Mouse (Mus musculus) hindbrain, embryonic 14.5 days (tissue): ENCODE measurements around the gene Casp9. TPM values are rescaled to one million over a fixed set of nuclear protein-coding genes. Genes with fewer than 3 reads are reported as not detected.

Experiments used
- ATAC-seq: fragments of 200-750 bp; cut with Nextera tagmentation; 2 replicates; pipeline ENCODE4 v1.8.0; 2017; ENCODE audit warnings: moderate number of reproducible peaks, mild to moderate bottlenecking, moderate TSS enrichment, moderate library complexity; ENCODE audit not compliant: low FRiP score
- DNase-seq: peaks from one replicate; pipeline ENCODE4 v3.0.0-alpha.2; 2015; ENCODE audit warnings: low spot score
- H3K27ac ChIP-seq: fragments of 300-500 bp; sonication (generic); 2 replicates; pipeline ENCODE4 v1.5.1; 2014; ENCODE audit warnings: mild to moderate bottlenecking, moderate library complexity
- H3K27me3 ChIP-seq: fragments of 300-500 bp; sonication (generic); 2 replicates; pipeline ENCODE4 v1.6.1; 2014; ENCODE audit warnings: mild to moderate bottlenecking, low read length, mixed read lengths; ENCODE audit not compliant: control insufficient read depth, insufficient read depth
- H3K36me3 ChIP-seq: fragments of 300-500 bp; sonication (generic); replicated peaks from 2 replicates; pipeline ENCODE4 v1.6.1; 2014; ENCODE audit not compliant: control insufficient read depth, insufficient read depth
- H3K4me1 ChIP-seq: fragments of 300-500 bp; sonication (generic); replicated peaks from 2 replicates; pipeline ENCODE4 v1.6.1; 2014; ENCODE audit warnings: antibody characterized with exemption, low read length, mixed read lengths; ENCODE audit not compliant: control insufficient read depth, insufficient read depth
- H3K4me2 ChIP-seq: fragments of 300-500 bp; sonication (generic); replicated peaks from 2 replicates; pipeline ENCODE4 v1.6.1; 2014; ENCODE audit warnings: mild to moderate bottlenecking, moderate library complexity
- H3K4me3 ChIP-seq: fragments of 300-500 bp; sonication (generic); replicated peaks from 2 replicates; pipeline ENCODE4 v1.5.1; 2014; ENCODE audit warnings: mild to moderate bottlenecking, low read length
- H3K9ac ChIP-seq: fragments of 300-500 bp; sonication (generic); 2 replicates; pipeline ENCODE4 v1.6.1; 2014
- H3K9me3 ChIP-seq: fragments of 300-500 bp; sonication (generic); 2 replicates; pipeline ENCODE4 v1.6.1; 2016; ENCODE audit warnings: low read length; ENCODE audit not compliant: control insufficient read depth
- WGBS: fragments of 180-500 bp; shearing (Covaris S2); extraction: QIAGEN DNeasy Blood & Tissue Kit; methylation state at CpG from one replicate; pipeline ENCODE4 v1.1.7; 2014; 5-methylcytosine and 5-hydroxymethylcytosine counted together
- polyA plus RNA-seq: library from polyadenylated mRNA; unstranded; fragments of >200 nt; fragmentation: Nextera tagmentation; extraction: Ambion mirVana; gene quantifications from 2 replicates; pipeline ENCODE4 v1.2.1, GENCODE M21; 2014

The Casp9 gene
- polyA plus RNA-seq, 1 experiment from 2014 or later: 18.7 TPM

DNA sequence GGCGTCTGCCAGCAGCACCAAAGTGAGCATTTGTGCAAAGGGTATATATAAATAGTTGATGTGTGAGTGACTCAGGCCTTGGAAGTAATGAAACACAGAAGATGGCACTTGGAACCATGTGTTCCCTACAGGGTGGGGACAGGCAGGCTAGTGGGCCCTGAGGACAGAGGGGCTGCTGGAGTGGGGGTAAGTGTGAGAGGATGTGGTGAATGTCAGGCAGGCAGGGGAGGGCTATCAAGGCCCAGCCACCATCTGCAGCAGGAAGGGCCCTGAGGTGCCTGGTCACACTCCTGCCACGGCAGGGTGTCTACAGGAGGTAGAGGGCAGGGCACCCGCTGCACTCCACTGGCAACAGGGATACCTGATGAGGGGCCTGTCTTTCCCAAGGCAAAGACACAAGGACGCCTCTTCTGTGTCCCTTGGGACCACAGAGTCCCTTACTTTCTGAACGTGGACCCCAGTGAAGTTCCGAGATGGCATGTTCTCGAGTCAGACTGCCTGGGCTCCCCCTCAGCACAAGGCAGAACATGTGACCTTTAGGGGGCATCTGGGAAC lies 70.4 kb downstream of the Casp9 start:
- H3K4me3 ChIP-seq: no peak overlapping the region
- 91% methylated on average over 7 of the region's 7 CpGs for WGBS
- H3K4me2 ChIP-seq: no peak overlapping the region
- H3K27ac ChIP-seq: no peak overlapping the region
- no peak overlapping the region; the same call in 1 of the 2 replicates for H3K9ac ChIP-seq
- ATAC-seq: no peak
- H3K27me3 ChIP-seq: no peaks in the 10 kb centered on the region
- no peak for DNase-seq
- no peaks in the 10 kb centered on the region for H3K9me3 ChIP-seq
- H3K4me1 ChIP-seq: peaks cover 24% of the 10 kb centered on the region
- peaks cover 31% of the 10 kb centered on the region for H3K36me3 ChIP-seq

DNA sequence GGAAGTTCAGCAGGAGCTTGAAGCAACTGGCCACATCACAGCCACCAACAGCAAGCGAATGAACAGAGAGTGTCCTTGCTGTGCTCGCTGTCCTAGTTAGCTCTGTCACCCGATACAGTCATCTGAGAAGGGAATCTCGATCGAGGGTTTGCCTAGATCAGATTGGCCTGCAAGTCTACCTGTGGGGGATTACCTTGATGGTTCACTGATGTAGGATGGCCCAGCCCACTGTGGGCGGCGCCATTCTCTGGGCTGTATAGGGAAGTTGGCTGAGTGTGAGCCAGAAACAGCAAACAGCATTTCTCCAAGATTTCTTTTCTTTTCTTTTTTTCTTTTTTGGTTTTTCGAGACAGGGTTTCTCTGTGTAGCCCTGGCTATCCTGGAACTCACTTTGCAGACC lies 71.1 kb downstream of the Casp9 start:
- Histone ChIP-seq H3K4me2 (no peak overlapping the region), H3K36me3 (peaks cover 24% of the 10 kb centered on the region), H3K4me3 (no peak overlapping the region), H3K9ac (no peak overlapping the region), H3K27me3 (no peaks in the 10 kb centered on the region), H3K4me1 (peaks cover 24% of the 10 kb centered on the region), H3K27ac (no peak overlapping the region), H3K9me3 (no peaks in the 10 kb centered on the region)
- DNase-seq (no peak), ATAC-seq (no peak)
- WGBS: 97% methylated on average over 8 of the region's 8 CpGs

DNA sequence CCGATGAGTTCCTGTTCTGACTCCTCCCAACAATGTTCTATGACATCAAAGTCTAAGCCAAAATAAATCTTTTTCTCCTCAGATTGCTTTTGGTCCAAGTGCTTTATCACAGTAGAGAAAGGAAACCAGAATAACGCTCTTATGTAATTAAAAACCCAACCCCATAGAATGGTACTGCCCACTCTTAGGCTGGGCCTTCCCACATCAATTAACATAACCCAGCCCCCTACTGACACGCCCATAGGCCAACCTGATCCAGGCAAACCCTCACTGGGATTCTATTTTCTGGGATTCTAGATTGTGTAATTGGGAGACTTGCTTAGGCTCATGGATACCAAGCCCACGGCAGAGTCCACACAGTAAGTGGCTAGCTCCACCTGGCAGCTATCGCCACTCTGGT lies 71.6 kb downstream of the Casp9 start:
- Histone ChIP-seq H3K27me3 (no peaks in the 10 kb centered on the region), H3K4me3 (no peak overlapping the region), H3K36me3 (peaks cover 19% of the 10 kb centered on the region), H3K9me3 (no peaks in the 10 kb centered on the region), H3K4me1 (peaks cover 29% of the 10 kb centered on the region), H3K4me2 (no peak overlapping the region), H3K27ac (no peak overlapping the region), H3K9ac (no peak overlapping the region)
- DNase-seq (no peak), ATAC-seq (no peak)
- WGBS: 92% methylated on average over 5 of the region's 5 CpGs

Other genes with a start within 250 kb of the Casp9 start
- gene Fblim1, start 187.5 kb upstream of the Casp9 start, polyA plus RNA-seq: 41.3 and 43.6 TPM in 2 replicates
- 0.17 TPM in 1 of 2 replicates, not detected in the other for gene Tmem82, start 175.0 kb upstream of the Casp9 start, polyA plus RNA-seq
- not detected in 2 replicates for gene Slc25a34, start 169.8 kb upstream of the Casp9 start, polyA plus RNA-seq
- gene Plekhm2, start 128.7 kb upstream of the Casp9 start, polyA plus RNA-seq: 3.9 and 4.4 TPM in 2 replicates
- gene Rsc1a1, start 108.0 kb upstream of the Casp9 start, polyA plus RNA-seq: 0.29 TPM in 1 of 2 replicates, not detected in the other
- gene Ddi2, start 70.2 kb upstream of the Casp9 start, polyA plus RNA-seq: 12.0 and 12.1 TPM in 2 replicates
- 0.23 TPM in 1 of 2 replicates, not detected in the other for gene Agmat, start 46.9 kb upstream of the Casp9 start, polyA plus RNA-seq
- gene Dnajc16, start 2.7 kb upstream of the Casp9 start, polyA plus RNA-seq: 5.5 and 6.3 TPM in 2 replicates
- not detected in 2 replicates for gene Cela2a, start 32.5 kb downstream of the Casp9 start, polyA plus RNA-seq
- gene Ctrc, start 52.7 kb downstream of the Casp9 start, polyA plus RNA-seq: not detected in 2 replicates
- 44.7 and 46.7 TPM in 2 replicates for gene Efhd2, start 81.3 kb downstream of the Casp9 start, polyA plus RNA-seq
- gene Fhad1, start 221.5 kb downstream of the Casp9 start, polyA plus RNA-seq: 3.6 and 5.4 TPM in 2 replicates